Mouse (Mus musculus) hindbrain, embryonic 12.5 days (tissue): ENCODE data around the gene Ddc. TPM values are rescaled to one million over a fixed set of nuclear protein-coding genes. Genes with fewer than 3 reads are reported as not detected.
A peak's percentile ranks its signal among the peaks of the same experiment; 100 is the strongest.

Experiments
- ATAC-seq: fragments of 200-750 bp; cut with Nextera tagmentation; 2 replicates; pipeline ENCODE4 v1.8.0; 2017; ENCODE audit warnings: moderate TSS enrichment; ENCODE audit not compliant: low FRiP score
- H3K27ac ChIP-seq: fragments of 300-500 bp; sonication (generic); 2 replicates; pipeline ENCODE4 v1.5.1; 2016; ENCODE audit warnings: mild to moderate bottlenecking
- H3K27me3 ChIP-seq: fragments of 300-500 bp; sonication (generic); 2 replicates; pipeline ENCODE4 v1.6.1; 2016; ENCODE audit warnings: mild to moderate bottlenecking
- H3K36me3 ChIP-seq: fragments of 300-500 bp; sonication (generic); 2 replicates; pipeline ENCODE4 v1.6.1; 2016; ENCODE audit warnings: mild to moderate bottlenecking
- H3K4me1 ChIP-seq: fragments of 300-500 bp; sonication (generic); 2 replicates; pipeline ENCODE4 v1.6.1; 2016
- H3K4me2 ChIP-seq: fragments of 300-500 bp; sonication (generic); replicated peaks from 2 replicates; pipeline ENCODE4 v1.6.1; 2016; ENCODE audit warnings: mild to moderate bottlenecking
- H3K4me3 ChIP-seq: fragments of 300-500 bp; sonication (generic); 2 replicates; pipeline ENCODE4 v1.5.1; 2016; ENCODE audit warnings: mild to moderate bottlenecking
- H3K9ac ChIP-seq: fragments of 300-500 bp; sonication (generic); 2 replicates; pipeline ENCODE4 v1.6.1; 2016; ENCODE audit warnings: mild to moderate bottlenecking, moderate library complexity
- H3K9me3 ChIP-seq: fragments of 300-500 bp; sonication (generic); replicated peaks from 2 replicates; pipeline ENCODE4 v1.6.1; 2016; ENCODE audit warnings: mild to moderate bottlenecking
- WGBS: fragments of 180-500 bp; shearing (Covaris S2); methylation state at CpG from one replicate; pipeline ENCODE4 v1.1.7; 2016; 5-methylcytosine and 5-hydroxymethylcytosine counted together
- polyA plus RNA-seq: library from polyadenylated mRNA; unstranded; fragments of >200 nt; fragmentation: Nextera tagmentation; extraction: Ambion mirVana; gene quantifications from 2 replicates; pipeline ENCODE4 v1.2.1, GENCODE M21; 2016

Gene Ddc
- polyA plus RNA-seq, 1 experiment from 2014 or later = 8.3 TPM

GRCm38 (mm10) chr11:11881026-11881782, 16.7 kb downstream of the Ddc start:
- Histone ChIP-seq H3K27ac (no peak overlapping the region), H3K4me3 (no peak overlapping the region), H3K27me3 (no peaks in the 10 kb centered on the region), H3K9ac (no peak overlapping the region; the same call in 1 of the 2 replicates), H3K9me3 (no peaks in the 10 kb centered on the region), H3K4me1 (peaks cover 43% of the 10 kb centered on the region), H3K36me3 (no peaks in the 10 kb centered on the region), H3K4me2 (no peak overlapping the region)
- 34% methylated on average over 13 of the region's 13 CpGs for WGBS
- ATAC-seq = no peak

GRCm38 (mm10) chr11:11880351-11880750, 17.6 kb downstream of the Ddc start:
- no peak for ATAC-seq
- Histone ChIP-seq H3K9ac (no peak overlapping the region), H3K36me3 (no peaks in the 10 kb centered on the region), H3K9me3 (no peaks in the 10 kb centered on the region), H3K4me1 (peaks cover 37% of the 10 kb centered on the region), H3K27ac (peak overlapping the region; percentile 48; the same call in 1 of the 2 replicates), H3K4me3 (no peak overlapping the region), H3K27me3 (no peaks in the 10 kb centered on the region), H3K4me2 (no peak overlapping the region)
- 77% methylated on average over 7 of the region's 7 CpGs for WGBS

GRCm38 (mm10) chr11:11879699-11880002, 18.3 kb downstream of the Ddc start:
- no peaks in the 10 kb centered on the region for H3K27me3 ChIP-seq
- H3K27ac ChIP-seq = peak overlapping the region; percentile 77
- H3K36me3 ChIP-seq = no peaks in the 10 kb centered on the region
- no peaks in the 10 kb centered on the region for H3K9me3 ChIP-seq
- ATAC-seq = no peak
- H3K4me1 ChIP-seq = peaks cover 32% of the 10 kb centered on the region
- H3K4me3 ChIP-seq = no peak overlapping the region
- no peak overlapping the region for H3K9ac ChIP-seq
- no peak overlapping the region for H3K4me2 ChIP-seq
- WGBS = 56% methylated on average over 4 of the region's 4 CpGs

- no peaks in the 10 kb centered on the region for H3K27me3 ChIP-seq
- no peak overlapping the region for H3K4me3 ChIP-seq
- H3K27ac ChIP-seq = peak overlapping the region; percentile 77
- 47% methylated on average over 10 of the region's 10 CpGs for WGBS
- peaks cover 29% of the 10 kb centered on the region for H3K4me1 ChIP-seq
- H3K4me2 ChIP-seq = no peak overlapping the region
- H3K9me3 ChIP-seq = no peaks in the 10 kb centered on the region
- ATAC-seq = no peak
- no peak overlapping the region for H3K9ac ChIP-seq
- H3K36me3 ChIP-seq = no peaks in the 10 kb centered on the region
These were observed 18.8 kb downstream of the Ddc start for GRCm38 (mm10) chr11:11878981-11879698.

GRCm38 (mm10) chr11:11878278-11878980, 19.5 kb downstream of the Ddc start:
- H3K27ac ChIP-seq = peak overlapping the region; percentile 77
- H3K4me2 ChIP-seq = no peak overlapping the region
- ATAC-seq = no peak
- no peak overlapping the region for H3K4me3 ChIP-seq
- H3K9ac ChIP-seq = no peak overlapping the region
- no peaks in the 10 kb centered on the region for H3K36me3 ChIP-seq
- H3K9me3 ChIP-seq = no peaks in the 10 kb centered on the region
- H3K27me3 ChIP-seq = no peaks in the 10 kb centered on the region
- peaks cover 32% of the 10 kb centered on the region for H3K4me1 ChIP-seq
- 13% methylated on average over 11 of the region's 11 CpGs for WGBS

GRCm38 (mm10) chr11:11877891-11878277, 20.1 kb downstream of the Ddc start:
- no peak overlapping the region for H3K9ac ChIP-seq
- H3K4me1 ChIP-seq = peaks cover 36% of the 10 kb centered on the region
- no peaks in the 10 kb centered on the region for H3K27me3 ChIP-seq
- ATAC-seq = no peak
- H3K4me3 ChIP-seq = no peak overlapping the region
- H3K9me3 ChIP-seq = no peaks in the 10 kb centered on the region
- H3K27ac ChIP-seq = peak overlapping the region; percentile 77
- H3K4me2 ChIP-seq = no peak overlapping the region
- WGBS = 29% methylated on average over 4 of the region's 4 CpGs
- H3K36me3 ChIP-seq = no peaks in the 10 kb centered on the region

- Histone ChIP-seq H3K4me1 (peaks cover 39% of the 10 kb centered on the region), H3K27me3 (no peaks in the 10 kb centered on the region), H3K9me3 (no peaks in the 10 kb centered on the region), H3K4me3 (no peak overlapping the region), H3K4me2 (no peak overlapping the region), H3K9ac (no peak overlapping the region), H3K36me3 (no peaks in the 10 kb centered on the region), H3K27ac (no peak overlapping the region)
- WGBS = 90% methylated on average over 3 of the region's 3 CpGs
- no peak for ATAC-seq
These were observed 21.6 kb downstream of the Ddc start for GRCm38 (mm10) chr11:11876366-11876765.

- Histone ChIP-seq H3K4me1 (peaks cover 36% of the 10 kb centered on the region), H3K36me3 (no peaks in the 10 kb centered on the region), H3K27ac (no peak overlapping the region), H3K4me2 (no peak overlapping the region), H3K9ac (no peak overlapping the region), H3K27me3 (no peaks in the 10 kb centered on the region), H3K9me3 (no peaks in the 10 kb centered on the region), H3K4me3 (no peak overlapping the region)
- no peak for ATAC-seq
- 90% methylated on average over 2 of the region's 2 CpGs for WGBS
These were observed 22.7 kb downstream of the Ddc start for GRCm38 (mm10) chr11:11875230-11875629.

GRCm38 (mm10) chr11:11873023-11873908, 24.7 kb downstream of the Ddc start:
- Histone ChIP-seq H3K9me3 (no peaks in the 10 kb centered on the region), H3K4me3 (no peak overlapping the region), H3K9ac (no peak overlapping the region), H3K27me3 (no peaks in the 10 kb centered on the region), H3K27ac (peak overlapping the region; percentile 25), H3K4me2 (no peak overlapping the region), H3K36me3 (no peaks in the 10 kb centered on the region), H3K4me1 (peaks cover 27% of the 10 kb centered on the region)
- WGBS = 50% methylated on average over 20 of the region's 20 CpGs
- peak; percentile 52; the same call in 1 of the 2 replicates for ATAC-seq

- Histone ChIP-seq H3K36me3 (no peaks in the 10 kb centered on the region), H3K27ac (peak overlapping the region; percentile 25; the same call in 1 of the 2 replicates), H3K4me1 (peaks cover 30% of the 10 kb centered on the region), H3K9me3 (no peaks in the 10 kb centered on the region), H3K27me3 (no peaks in the 10 kb centered on the region), H3K4me2 (no peak overlapping the region), H3K9ac (no peak overlapping the region), H3K4me3 (no peak overlapping the region)
- WGBS = 73% methylated on average over 3 of the region's 3 CpGs
- no peak for ATAC-seq
These were observed 25.7 kb downstream of the Ddc start for GRCm38 (mm10) chr11:11872140-11872795.

- Histone ChIP-seq H3K4me1 (peaks cover 28% of the 10 kb centered on the region), H3K27me3 (no peaks in the 10 kb centered on the region), H3K4me3 (no peak overlapping the region), H3K4me2 (no peak overlapping the region), H3K36me3 (no peaks in the 10 kb centered on the region), H3K9me3 (no peaks in the 10 kb centered on the region), H3K27ac (no peak overlapping the region), H3K9ac (no peak overlapping the region)
- ATAC-seq = no peak
- WGBS = 44% methylated on average over 5 of the region's 5 CpGs
These were observed 26.6 kb downstream of the Ddc start for GRCm38 (mm10) chr11:11871197-11871813.
